Mouse (Mus musculus): ENCODE results near the gene Acss3.

The Acss3 gene

GRCm38 (mm10) chr10:107011142-107011541, 112.3 kb downstream of the Acss3 start:
- no peak for DNase-seq (ENCODE audit: extremely low spot score, low spot score)

GRCm38 (mm10) chr10:106998052-106998625, 125.3 kb downstream of the Acss3 start:
- DNase-seq (ENCODE audit: extremely low spot score, low spot score) = no peak

DNA sequence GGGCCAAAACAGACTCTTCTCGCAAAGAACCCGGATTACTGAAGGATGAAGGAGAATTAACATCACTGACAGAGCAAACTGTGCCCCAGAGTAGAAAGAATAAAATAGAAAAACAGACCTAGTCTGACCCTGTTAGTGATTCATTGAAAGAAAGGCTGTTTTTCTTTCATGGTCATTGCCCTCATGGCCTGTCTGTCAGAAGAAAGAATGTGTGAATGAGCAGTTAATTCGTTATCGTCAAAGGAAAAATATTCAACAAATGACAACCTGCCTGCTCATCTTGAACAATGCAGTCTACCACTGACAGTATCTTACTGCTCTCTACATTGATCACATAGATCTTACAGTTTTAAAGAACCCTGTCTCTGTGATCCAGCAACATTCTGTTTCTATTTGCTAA, 134.0 kb downstream of the Acss3 start:
- DNase-seq (ENCODE audit: extremely low spot score, low spot score) = no peak

DNA sequence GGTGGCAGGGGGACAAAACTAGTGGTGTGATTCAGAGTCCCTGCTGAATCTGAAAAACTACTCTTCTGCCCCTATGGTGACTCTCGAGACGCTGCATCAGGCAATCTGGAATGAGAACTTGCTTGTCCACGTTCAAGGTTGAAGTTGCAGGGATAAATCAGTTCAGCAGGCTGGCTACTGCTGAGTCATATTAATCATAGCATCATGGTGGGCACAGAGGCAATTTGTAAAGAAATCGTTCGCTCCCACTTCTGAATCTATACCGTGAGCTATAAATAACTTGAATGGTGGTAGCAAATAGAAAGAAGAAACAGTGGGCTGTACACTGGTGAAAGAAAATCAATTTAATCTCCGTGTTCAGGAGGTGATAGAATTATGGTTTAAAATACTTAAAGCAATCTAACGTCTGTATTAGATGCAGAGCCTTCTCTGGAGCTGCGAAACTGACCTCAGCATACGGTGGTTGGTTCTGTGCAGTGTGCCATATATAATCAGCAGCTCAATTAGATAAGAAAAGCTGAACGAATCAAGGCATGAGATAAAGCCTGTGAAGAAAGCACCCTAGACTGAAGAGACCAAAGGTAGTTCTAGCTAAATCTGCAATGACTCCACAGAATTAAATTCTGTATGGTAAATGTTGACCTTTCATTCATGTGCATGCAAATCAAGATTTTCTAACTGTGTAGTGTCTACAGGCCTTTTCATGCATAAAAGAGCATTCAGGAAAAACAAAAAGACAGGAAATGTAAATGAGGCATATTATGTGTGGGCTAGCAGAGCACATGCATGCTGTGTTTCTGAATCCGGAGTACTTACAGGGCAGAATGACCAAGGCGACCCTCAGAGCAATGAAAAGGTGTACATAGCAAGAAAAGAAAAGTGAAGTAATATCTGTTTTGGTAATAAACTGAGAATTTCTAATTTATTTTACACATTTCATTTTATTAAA, 148.0 kb downstream of the Acss3 start:
- no peak for DNase-seq (ENCODE audit: extremely low spot score, low spot score)

DNA sequence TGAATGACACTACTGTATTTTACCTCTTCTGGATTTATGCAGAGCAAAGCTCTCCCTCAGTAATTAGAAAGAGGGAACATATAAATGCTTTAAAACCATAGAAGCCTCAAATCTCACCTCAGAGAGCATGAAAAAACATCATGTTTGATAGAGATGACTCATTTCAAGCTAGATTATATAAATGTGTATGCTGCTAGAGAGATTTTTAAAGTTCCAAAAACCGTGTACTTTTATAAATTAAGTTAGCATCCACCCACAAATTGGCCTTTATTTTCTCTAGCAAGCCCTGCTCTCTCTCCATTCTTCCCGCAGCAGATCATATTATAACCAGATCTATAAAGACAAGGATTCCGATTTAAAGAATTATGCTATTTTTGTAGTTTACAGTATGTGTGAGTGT, 164.4 kb downstream of the Acss3 start:
- DNase-seq (ENCODE audit: extremely low spot score, low spot score) = no peak

GRCm38 (mm10) chr10:106941380-106941779, 182.1 kb downstream of the Acss3 start:
- no peak for DNase-seq (ENCODE audit: extremely low spot score, low spot score)

GRCm38 (mm10) chr10:106939441-106939840, 184.0 kb downstream of the Acss3 start:
- no peak for DNase-seq (ENCODE audit: extremely low spot score, low spot score)

- no peak for DNase-seq (ENCODE audit: extremely low spot score, low spot score)
Observed at GRCm38 (mm10) chr10:106938851-106939250, 184.6 kb downstream of the Acss3 start.

- no peak for DNase-seq (ENCODE audit: extremely low spot score, low spot score)
Observed at GRCm38 (mm10) chr10:106936996-106937395, 186.5 kb downstream of the Acss3 start.

DNA sequence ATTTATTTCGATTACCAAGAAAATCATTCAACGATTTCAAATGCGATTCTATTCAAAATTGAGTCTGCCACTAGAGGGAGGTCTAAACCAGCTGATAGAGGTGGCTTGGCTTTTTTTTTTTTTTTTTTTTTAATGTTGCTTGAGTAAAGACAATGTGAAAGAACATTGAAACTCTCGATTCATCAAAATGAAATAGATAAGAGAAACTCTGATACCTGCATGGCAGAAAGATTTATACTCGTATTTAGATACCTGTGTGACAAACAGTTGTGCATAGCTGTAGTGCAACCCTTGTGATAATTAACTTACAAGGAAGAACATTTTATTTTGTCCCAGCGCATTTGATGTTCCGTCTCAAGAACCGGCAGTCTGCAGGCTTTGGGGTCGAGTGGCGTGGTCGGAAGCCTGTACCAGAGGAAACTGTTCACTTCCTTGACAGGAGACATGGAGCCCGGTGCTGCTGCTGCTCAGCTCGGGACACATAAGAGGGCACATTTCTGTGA, 190.8 kb downstream of the Acss3 start:
- DNase-seq (ENCODE audit: extremely low spot score, low spot score) = no peak

DNA sequence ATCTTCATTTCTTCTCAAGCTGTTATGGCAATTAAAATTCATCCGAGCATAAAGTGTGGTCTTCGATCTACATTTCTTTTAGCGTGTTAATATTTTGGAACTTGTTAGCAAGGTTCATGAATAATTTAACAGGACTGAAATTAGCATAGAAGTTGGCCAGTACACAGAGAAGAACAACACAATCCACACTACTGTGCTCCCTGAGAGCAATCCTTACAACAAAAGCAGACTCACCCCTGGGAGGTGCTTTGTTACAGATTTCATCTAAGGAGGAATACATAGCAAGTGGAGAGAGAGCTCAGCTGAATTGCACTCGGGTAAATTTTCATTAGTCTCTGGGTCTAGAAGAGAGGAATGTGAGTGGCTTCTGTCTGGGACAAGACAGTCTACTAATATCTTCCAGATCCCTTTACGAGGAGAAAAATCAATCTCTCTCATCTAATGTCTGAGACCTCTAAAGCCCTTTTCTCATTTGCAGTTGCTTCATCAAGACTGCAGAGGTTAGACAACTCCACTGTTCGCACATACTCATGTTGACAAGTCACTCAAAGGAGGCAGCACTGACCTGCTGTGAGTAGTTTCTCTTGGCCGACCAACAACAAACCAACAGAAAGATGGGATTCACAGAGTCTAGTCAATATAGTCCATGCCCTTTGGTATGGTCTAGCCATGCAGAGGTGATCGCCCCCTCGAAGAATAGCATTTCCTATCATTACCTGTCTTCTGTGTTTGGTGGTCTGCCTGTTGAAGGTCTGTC, 194.7 kb downstream of the Acss3 start:
- no peak for DNase-seq (ENCODE audit: extremely low spot score, low spot score)

DNA sequence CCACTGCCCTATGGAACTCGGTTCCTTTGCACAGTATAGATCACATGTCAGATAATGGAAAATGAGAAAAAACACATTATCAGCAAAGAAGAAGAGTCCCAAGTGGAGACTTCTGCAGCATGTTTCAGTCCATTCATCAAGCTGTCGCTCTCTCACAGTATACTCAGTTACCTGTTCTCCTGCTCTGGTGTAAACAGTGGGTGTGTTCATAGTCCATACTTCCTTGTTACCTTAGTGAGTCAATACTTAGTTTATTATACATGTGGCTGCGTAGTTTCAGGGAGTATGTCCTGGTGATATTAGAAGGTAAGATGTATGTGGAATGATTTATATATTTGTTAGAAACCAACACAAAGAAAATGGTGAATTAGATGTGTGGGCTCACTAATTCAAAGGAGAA, 198.7 kb downstream of the Acss3 start:
- DNase-seq (ENCODE audit: extremely low spot score, low spot score) = no peak

DNA sequence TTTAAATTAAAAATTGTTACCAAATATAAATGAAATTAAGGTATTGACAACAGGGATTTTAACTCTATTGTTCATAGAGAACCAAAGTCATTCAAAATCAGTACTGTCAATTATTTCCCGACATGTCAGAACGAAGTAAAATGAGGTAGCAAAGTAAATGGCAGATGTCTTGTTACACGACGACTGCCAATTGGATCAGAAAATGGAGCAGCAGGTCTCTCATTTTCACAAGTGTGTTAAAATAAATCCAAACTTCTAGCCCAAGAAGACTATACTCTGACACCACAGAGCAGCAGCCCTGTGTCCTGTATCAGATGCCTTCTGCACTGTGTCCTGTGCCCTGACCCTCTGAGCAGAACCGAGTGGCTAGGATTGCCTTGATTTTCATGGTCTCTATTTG, 199.1 kb downstream of the Acss3 start:
- DNase-seq (ENCODE audit: extremely low spot score, low spot score) = no peak

DNA sequence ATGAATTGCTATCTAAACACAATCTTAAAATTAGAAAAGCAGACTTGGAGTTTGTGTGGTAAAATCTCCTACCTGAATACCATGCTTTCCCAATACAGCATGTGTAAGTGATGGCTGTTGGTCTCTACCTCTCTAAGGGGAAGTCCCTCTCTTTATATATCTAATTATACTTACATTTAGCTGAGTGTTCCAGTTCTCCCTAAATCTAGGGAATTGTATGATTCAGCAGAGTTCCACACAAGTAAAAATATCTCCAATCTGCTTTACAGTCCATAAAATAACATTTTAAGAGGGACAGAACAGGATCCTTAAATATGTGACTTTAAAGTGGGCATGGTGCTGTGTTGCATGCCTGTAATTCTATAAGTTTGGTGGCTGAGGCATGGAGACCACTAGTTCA, 208.6 kb downstream of the Acss3 start:
- DNase-seq (ENCODE audit: extremely low spot score, low spot score) = no peak

DNA sequence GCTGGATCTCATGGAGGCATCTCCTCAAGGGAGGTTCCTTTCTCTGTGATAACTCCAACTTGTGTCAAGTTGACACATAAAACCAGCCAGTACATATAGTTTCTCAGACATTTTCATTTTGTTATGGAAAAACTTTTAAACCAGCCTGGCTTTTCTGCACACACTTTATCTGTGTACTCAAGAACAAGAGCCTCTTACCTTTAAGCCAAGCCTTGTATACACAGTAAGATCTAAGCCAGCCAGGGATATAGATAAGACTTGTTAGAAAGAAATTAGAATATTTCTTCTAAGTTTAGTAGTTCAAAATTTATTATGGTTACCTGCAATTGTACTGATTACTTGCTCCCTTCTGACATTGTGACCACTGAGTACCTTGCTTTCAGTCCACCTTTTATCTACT, 209.2 kb downstream of the Acss3 start:
- no peak for DNase-seq (ENCODE audit: extremely low spot score, low spot score)

DNA sequence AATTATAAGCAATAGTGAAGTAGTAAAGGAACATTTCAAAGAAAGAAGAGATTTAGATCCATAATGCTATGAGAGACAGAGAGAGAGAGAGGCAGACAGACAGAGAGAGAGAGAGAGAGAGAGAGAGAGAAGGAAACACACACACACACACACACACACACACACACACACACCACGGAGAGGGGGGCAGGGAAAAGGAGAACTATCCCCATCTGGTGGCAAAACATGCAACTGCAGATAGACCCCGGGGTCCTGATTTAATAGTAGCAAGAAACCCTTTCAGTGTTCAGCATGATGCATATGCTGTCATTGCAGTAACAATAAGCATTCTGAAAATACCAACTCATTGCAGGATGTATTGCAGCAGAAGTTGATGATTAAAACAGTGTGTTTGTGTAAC, 210.4 kb downstream of the Acss3 start:
- DNase-seq (ENCODE audit: extremely low spot score, low spot score) = peak; percentile 34

DNA sequence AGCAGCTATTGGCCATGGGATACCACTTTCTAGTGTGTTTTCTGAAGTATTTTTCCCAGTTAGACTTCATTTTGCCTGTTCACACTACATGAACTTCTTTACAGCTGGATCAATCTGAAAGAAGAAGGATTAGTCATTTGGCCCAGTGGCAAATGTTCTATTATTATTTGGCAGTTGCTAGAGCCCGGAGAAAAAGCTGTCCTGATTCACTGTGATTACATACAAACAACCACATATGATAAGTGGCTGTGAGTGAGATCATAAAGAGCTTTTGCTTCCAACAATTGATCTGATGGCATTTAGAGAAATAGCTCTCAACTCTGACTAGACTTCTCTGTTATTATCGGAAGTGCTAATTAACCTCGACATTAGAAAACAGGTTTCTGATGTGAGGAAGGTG, 213.4 kb downstream of the Acss3 start:
- DNase-seq (ENCODE audit: extremely low spot score, low spot score) = no peak

GRCm38 (mm10) chr10:106896351-106896750, 227.1 kb downstream of the Acss3 start:
- no peak for DNase-seq (ENCODE audit: extremely low spot score, low spot score)
